Mouse (Mus musculus) retina, postnatal 1 day (tissue): ENCODE data around the gene Wfikkn2.

Experiments used
- DNase-seq: peaks from one replicate; pipeline ENCODE4 v3.0.0-alpha.2; 2012

The Wfikkn2 gene

DNA sequence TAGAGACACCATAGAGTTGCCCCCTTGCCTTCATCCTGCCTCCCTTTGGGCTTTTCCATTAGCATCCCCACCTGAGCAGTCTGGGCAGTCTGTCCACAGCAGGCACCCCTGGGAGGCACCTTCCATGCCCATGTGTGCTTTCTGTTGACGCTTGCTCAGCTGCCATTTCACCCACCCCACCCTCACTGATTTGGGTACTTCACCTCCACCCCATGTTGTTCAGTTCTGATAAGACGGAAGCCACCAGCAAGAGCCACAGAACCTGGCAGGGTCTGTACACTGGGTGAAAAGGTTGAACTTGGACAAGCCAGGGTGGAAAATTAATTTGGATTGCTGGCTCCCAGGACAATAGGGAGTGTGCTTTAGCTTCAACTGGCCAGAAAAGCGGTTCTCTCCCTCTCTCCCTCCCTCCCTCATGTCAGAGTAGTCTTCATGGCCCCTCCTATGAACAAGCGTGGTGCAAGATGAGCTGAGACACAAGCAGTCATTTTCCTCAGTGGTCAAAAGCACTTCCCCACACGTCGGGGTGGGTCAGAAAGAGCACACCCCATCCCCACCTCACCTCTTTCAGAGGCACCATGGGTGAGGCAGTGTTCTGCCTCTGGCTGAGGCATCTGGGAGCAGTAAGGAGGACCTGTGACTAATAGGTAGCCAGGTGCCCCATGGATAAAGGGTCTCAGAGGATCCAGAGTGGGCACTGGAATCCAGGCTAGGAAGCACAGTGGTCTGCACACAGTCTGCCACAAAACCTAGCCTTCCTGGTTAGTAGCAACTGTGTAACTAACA is 16.0 kb upstream of the Wfikkn2 start:
- no peak for DNase-seq

GRCm38 (mm10) chr11:94259814-94260213 is 14.0 kb upstream of the Wfikkn2 start:
- no peak for DNase-seq

- DNase-seq, result no peak
These were observed 12.2 kb upstream of the Wfikkn2 start for GRCm38 (mm10) chr11:94257987-94258386.

DNA sequence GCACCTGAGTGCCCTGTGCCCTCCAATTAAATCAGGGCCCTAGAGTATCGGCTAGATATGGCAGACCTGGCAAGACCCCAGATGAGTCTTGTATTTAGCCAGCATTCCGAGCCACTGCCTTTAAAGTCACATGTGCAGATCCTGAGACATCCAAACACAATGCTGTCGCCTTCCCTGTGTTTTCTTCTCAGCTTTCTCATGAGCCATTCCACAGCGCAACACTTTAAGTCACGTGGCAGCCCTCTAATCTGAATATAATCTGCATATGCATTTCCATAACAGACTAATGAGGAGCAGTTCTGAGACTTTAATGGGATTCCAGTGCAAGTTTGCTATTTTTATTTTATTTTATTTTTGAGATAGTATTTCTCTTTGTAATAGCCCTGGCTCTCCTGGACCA is 9.9 kb upstream of the Wfikkn2 start:
- DNase-seq, result no peak

- DNase-seq, result no peak
These were observed 7.9 kb upstream of the Wfikkn2 start for GRCm38 (mm10) chr11:94253691-94254090.

- no peak for DNase-seq
These were observed 7.4 kb upstream of the Wfikkn2 start for GRCm38 (mm10) chr11:94253156-94253555.

- DNase-seq, result no peak
These were observed 920 bp upstream of the Wfikkn2 start for GRCm38 (mm10) chr11:94246789-94247061.

GRCm38 (mm10) chr11:94244385-94244784 is 1.4 kb downstream of the Wfikkn2 start:
- peak; percentile 81 for DNase-seq

DNA sequence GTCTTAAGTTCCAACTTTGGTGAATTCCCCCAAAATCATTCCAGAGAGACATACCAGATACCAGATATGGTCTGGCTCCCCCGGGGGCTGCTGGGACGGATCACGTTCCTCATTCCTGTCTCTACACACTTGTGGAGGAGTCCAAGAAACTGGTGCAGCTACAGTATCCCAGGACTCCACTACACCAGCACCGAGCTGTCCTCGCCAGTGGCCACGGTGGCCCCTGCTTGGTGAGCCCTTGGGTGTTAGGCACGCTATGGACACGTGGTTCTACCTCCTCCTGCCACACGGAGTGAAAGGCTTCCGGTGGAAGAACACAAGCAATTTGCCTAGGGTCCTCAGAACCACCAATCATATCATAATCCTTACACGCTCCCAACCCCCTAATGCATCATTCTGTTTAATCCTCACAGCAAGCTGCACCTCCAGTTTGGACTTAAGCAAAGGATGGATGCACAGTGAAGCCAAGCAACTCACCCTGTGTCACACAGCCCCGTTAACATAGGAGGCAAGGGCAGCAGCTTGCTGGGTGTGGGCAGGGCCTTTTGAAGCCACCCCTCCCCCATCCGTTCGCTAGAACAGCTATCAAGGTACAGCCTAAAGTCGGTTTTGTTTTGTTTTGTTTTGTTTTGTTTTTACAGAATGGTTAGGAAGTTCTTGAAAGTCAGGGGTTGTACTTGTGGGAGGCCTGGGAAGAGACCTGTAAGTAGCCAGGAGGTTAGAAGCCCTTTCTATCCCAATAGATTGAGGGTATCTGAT is 2.2 kb downstream of the Wfikkn2 start:
- peak; percentile 49 for DNase-seq

DNA sequence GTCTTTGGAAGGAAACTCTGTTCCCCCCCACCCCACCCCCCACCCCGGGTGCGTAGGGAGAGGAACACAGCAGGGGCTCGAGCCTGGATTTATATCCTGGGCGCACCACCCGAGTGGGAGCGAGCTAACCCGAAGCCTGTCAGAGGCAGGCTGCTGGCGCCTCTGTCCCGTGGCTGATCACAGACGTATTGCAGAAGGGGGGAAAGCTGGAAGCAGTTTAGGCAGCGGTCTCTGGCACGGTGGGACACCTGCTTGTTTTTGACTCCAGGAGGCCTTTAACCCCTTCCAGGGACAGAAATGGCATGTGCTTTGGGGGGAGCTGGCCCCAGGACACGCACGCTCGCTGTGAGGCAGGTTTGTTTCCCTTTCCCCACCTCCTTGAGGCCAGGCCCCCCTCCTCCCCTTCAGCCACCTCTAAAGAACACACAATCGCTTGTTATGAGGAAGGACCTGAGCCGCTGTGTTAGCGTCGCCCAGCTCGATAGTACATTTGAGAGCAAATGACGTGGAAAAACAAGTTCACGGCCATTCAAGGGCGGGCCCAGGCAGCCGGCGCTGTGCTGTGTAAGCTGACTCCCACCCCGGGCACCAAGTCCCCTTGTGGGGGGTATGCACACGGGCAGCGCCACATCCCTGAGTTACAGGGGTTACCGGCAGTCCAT is 2.9 kb downstream of the Wfikkn2 start:
- peak; percentile 67 for DNase-seq

DNA sequence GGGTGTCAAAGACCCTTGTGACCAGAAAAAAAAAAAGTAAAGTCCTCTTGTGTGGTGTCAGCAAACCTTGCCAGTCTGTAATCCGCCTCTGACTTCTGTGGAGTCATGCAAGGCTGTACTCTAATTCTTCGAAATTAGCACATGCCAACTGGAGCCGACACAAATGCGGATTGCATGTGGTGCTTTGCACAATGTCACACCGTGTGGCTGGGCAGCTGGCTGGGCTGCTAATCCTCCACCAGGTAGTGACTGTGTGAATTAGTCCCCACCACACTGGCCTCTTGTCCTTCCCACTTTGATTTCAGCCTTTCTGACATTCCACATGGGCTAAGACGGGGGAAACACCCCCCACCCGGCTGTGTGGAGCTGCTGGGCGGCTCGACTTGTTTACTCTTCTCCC is 6.1 kb downstream of the Wfikkn2 start:
- peak; percentile 80 for DNase-seq

DNA sequence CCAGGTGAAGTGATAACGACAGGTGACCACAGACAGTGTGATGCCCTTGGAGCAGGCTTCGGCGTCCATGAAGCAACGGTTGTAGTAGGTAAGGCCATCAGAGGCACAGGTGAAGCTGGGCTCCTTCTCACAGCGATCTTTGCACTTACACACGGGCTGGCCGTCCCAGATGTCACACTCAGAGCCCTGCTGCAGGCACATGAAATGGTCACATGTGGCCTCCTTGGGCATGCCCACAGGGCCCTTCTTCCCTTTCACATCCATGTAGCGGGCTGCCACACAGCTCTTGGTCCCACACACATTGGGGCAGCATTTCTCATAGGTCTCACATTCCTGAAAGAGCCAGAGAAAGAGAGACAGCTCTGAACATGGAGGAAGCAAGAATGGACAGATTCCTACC is 7.0 kb downstream of the Wfikkn2 start:
- DNase-seq, result no peak

GRCm38 (mm10) chr11:94236074-94236473 is 9.7 kb downstream of the Wfikkn2 start:
- DNase-seq, result peak; percentile 91

- no peak for DNase-seq
These were observed 10.9 kb downstream of the Wfikkn2 start for GRCm38 (mm10) chr11:94234857-94235256.

- no peak for DNase-seq
These were observed 11.4 kb downstream of the Wfikkn2 start for GRCm38 (mm10) chr11:94234380-94234779.

DNA sequence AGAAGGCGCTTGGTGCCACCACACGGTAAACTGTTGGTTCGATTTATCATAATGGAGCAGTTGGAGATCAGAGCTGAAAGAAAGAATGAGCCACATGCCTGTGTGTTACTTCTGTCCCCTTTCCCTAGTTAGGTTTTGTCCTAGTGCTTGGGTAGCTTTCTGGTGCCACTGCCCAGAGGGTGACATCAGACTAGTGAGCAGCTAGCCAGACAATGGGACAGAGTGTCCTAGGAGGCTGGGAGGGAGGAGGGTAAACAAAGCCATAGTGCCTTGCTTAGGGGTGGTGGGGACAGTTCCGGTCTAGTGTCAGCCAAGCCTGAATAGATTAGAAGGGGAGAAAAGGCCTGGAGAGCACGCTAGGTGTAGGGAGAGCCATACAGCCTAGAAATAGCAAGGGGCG is 12.4 kb downstream of the Wfikkn2 start:
- DNase-seq, result peak; percentile 77

- DNase-seq, result peak; percentile 85
These were observed 13.8 kb downstream of the Wfikkn2 start for GRCm38 (mm10) chr11:94231821-94232552.

GRCm38 (mm10) chr11:94230244-94230643 is 15.6 kb downstream of the Wfikkn2 start:
- DNase-seq, result no peak

DNA sequence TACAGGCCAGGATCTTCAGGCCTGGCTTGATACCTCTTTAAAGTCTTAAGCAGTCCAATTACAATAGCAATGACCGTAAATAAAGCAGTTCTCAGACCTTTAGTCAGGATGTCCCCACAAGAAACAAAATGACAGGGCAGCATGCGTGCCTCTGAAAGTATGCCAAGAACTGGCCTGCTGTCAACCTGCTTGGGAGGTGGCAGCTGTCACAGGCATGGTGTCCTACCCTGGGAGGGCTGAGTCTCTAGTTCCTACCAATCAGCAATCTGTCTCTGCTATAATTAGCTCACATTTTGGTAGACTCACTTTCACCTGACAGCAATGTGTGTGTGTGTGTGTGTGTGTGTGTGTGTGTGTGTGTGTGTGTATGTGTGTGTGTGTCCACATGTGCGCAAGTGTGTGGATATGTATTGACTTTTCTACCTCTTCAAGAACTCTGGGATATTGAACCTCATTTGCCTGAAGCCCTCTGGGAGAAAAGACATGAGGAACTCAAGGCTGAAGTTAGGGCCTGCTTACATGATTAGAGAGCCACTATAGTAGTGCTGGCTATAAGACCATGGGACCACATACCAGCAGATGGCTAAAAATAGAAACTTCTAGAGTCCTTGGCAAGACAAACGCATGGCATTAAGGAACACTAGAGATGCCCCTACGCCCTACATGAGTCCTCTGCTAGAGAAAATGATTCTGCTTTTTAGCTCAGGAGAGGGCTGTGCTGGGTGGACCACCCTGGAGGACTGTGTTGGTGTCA is 16.4 kb downstream of the Wfikkn2 start:
- peak; percentile 50 for DNase-seq

DNA sequence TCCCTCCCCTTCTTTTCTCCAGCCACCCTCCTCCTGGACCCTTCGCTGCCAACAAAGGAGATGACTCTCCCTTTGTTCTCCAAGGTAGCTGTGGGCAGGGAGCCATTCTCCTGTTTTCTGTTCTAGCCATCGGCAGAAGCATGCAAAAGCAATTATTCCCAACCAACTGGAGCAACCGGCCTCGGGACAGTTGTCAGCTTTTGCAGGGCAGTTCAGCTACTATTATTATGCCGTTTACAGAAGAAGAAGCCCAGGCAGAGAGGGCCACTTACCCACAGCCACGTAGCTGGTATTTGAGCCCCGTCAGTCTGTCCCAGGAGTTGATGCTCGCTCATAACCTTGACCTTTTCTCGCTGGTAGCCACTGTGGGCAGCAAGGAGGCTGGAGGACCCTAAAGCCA is 17.4 kb downstream of the Wfikkn2 start:
- DNase-seq, result peak; percentile 51

GRCm38 (mm10) chr11:94225985-94226384 is 19.8 kb downstream of the Wfikkn2 start:
- peak; percentile 70 for DNase-seq

GRCm38 (mm10) chr11:94223531-94223930 is 22.3 kb downstream of the Wfikkn2 start:
- no peak for DNase-seq

DNA sequence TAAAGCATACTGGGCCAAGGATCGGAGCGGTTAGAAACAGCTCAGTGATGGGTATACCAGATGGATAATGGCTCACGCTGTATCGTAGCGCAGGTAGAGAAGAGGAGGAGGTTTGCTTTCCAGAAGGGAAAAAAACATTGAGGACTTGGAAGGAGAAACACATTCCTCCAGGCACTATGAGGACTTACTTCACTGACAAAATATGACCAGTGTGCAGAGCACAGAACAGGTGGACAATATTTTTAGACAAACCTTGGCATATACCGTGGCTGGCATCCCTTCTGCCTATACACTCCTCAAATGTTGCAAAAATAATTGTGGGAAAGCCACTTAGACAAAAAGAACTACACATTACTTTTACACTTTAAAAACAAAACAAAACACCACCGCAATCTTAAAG is 24.5 kb downstream of the Wfikkn2 start:
- DNase-seq, result no peak
